Mouse (Mus musculus) kidney, adult 11 months (tissue): ENCODE measurements around the gene Zfp821.

Source experiments
- DNase-seq: peaks from one replicate; pipeline ENCODE4 v3.0.0; 2022

Gene Zfp821

DNA sequence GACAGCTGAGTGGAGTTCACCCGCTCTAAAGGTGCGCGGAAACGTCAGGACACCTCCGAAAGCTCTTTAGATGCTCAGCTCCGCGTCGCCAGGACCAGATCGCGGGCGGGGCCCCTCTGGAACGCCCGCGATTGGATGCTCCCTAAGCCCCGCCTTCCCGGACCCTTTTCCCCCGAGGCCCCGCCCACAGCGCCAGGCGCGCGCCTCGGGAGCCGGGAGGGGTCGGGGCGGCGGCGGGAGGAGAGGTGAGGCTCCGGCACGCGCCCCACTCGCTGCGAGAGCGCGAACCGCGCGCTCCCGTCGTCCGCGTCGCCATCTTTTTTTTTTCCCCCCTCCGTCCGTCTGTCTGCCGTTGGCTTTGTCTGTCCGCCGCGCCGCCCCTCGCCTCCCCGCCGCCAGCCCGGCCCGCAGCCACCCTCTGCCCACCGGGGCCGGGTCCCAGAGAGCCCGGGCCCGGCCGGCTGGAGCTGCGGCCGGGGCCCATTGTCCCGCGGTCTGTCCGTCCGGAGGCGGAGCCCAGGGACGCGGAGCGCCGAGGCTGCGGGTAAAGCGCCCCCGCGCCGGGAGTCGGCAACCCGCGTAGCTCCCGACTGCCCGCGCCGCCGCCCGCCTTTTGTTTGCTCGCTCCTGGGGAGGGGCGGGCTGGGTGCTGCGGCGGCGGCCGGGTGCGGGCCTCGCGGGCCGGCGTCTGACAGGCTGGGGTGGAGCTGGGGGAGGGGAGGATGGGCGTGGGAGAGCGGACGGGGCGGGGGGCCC is at the start of gene Zfp821:
TSS of gene Zfp821 (plus strand) at position 227 of the 756 bp plus-strand sequence.
- peak; percentile 92 for DNase-seq

DNA sequence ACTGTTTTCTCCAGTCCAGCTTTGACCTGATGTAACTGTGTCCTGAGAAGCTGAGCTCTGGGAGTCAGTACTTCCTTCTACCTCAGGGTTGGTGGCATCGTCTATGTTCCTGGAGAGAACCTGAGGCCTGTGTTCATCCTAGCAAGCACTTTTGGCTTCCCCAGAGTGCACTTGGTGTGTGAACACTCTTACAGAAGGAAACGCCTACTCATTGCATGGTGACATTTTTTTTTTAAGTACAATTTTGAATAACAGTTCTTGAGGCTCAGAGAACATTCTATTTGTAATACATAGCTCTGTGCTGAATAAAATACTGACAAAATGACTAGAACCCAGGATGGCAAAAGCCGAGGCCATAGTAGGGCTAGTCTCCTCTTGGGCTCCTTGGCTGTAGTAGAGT is 48.5 kb upstream of the Zfp821 start:
- DNase-seq: no peak

DNA sequence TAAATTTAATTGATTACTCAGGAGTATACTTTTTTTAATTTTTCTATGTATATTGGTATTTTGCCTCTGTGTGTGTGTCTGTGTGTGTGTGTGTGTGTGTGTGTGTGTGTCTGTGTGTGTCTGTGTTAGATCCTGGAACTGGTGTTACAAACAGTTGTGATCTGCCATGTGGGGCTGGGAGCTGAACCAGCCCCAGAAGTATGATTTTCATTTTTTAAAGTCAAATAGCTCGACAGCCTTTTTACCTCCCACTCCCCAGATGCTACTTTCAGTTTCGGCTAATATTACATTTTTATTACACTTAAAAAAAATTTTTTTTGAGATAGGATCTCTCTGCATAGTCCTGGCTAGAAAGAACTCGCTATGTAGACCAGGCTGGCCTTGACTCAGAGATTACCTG is 43.0 kb upstream of the Zfp821 start:
- no peak for DNase-seq

DNA sequence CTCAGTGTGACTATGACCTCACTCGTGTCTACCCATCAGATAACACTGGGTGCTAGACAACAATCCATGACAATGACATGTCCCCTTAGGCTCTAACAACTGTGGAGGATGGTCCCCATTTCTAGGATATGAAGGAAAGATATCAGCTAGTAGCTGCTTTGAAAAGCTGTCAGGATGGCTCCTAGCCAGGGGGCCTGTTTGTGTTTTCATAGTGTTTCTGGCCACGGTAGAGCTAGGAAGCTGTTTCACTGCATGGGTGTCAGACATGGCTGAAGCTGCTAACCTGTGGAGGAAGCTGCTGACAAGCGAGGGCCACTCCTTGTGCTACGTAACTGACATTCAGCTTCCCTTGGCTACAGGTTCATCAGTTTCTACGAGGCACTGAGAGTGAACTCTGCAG is 38.7 kb upstream of the Zfp821 start:
- no peak for DNase-seq

DNA sequence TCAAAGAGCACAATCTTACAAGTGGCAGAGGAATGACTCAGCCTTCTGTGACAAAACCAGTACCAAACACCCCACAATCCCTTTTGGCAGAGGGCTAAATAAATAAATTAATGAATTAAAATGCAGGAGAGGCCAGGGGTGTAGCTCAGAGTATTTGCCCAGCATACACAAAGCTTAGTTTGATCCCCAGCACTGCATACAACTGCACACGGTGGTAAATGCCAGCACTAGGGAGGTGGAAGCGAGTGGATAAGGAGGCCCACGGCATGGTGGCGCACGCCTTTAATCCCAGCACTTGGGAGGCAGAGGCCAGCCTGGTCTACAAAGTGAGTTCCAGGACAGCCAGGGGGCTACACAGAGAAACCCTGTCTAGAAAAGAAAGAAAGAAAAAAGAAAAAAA is 32.7 kb upstream of the Zfp821 start:
- no peak for DNase-seq

DNA sequence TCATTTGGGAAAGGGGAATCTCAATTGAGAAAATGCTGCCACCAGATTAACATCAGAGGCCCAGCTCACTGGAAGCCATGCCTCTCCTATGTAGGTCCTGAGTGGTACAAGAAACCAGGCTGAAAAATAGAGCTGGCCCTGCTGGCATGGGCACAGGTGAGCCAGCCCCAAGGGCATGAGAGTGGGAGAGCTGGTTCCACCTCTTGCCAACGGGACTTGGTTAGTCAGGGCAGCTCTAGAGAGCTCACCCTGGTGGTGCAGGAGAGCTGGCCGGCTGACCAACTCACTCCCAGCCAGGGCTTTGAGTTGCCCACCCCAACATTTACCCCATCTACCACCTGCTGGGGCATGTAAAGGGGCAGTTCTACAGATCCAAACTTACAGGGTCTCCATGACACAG is 31.8 kb upstream of the Zfp821 start:
- peak; percentile 48 for DNase-seq

DNA sequence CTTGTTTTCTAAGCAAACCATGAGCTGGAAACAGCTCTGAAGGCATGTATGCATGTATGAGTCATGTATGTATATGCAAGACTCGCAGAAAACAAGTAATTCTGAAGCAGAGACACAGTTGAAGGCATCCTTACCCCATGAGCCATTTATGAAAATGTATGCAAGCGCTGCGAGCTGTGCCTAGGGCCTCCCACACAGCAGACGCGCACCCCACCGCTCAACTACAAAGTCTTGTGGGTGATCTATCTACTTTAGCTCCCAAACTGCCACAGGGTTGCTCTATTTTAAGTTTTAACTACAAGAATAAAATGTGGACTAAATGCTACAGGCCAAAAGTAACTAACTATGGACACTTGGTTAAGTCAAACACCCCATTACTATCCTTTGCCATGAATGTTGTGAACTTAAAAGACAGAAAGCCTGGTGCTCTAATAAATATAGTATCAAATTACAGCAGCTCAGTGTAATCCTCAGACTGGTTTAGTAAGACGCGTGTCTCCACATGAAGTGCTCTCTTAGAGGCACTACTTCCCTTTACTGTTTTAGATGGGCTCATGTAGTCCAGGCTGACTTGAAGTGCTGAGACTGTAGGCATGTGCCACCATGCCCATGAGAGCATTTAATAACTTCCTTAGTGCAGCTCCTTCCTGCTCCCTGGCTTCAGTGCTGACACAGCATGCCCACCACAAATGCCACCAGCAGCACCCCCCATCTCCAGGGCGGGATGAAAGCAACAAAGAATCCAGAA is 29.3 kb upstream of the Zfp821 start:
- no peak for DNase-seq

DNA sequence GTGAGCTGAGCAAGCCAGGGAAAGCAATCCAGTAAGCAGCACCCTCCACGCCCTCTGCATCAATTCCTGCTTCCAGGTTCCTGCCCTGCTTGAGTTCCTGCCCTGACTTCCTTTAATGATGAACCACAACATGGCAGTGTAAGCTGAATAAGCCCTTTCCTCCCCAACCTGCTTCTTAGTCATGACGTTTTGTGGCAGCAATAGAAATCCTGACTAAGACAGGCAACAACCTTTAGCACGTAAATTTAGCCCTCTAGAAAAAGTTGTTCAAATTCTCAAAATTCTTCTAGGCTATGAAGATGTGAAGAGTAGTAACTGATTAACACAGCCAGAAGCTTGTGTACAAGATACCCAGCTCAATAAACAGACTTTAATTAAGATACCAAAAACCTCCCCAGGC is 23.8 kb upstream of the Zfp821 start:
- peak; percentile 19 for DNase-seq

DNA sequence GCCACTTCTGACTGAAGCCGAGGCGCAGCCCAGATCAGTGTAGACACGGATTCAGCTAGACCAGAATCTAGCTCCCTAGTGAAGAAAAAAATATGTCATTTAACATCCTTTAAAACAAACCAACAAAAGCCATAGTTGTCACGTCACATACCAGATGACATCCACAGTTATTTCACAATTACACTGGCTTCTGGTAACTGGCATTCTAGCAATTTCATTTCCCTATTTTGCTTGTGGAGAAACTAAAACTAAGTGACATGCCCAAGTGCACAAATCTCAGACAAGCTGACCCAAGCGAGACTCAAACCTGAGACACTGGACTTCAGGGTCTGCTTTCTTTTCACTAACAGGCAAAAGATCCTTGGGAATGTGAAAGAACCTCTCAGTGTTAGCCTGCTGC is 23.2 kb upstream of the Zfp821 start:
- no peak for DNase-seq

DNA sequence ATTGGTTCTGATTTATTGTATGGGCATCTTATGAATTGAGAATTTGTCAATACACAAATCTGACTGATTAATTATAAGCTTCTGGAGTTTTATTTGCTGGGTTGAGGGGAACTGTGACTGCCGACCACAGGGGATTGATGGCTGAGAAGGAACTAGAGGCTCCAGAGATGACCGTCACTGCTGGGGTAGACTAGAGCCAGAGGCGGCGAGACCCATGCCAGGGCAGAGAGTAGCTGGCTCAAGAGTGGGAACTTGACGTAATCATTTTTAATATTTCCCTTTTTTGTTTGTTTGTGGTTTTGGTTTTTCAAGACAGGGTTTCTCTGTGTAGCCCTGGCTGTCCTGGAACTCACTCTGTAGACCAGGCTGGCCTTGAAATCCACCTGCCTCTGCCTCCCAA is 18.1 kb upstream of the Zfp821 start:
- no peak for DNase-seq

DNA sequence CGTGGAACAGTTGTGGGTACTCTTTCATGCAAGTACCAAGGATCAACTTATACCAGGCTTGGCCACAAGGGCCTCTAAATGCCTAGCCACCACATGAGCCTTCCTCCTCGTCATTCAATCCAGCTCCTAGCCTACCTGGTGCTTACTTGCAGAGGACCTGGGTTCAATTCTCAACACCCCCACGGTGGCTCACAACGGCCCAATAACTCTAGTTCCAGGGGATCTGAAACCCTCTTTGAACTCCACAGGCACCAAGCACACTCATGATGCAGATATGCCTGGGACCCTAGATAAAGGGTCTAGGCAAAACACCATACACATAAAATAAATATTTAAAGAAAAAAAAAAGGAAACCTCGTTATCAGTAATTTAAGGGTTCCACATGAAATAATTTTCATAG is 13.6 kb upstream of the Zfp821 start:
- no peak for DNase-seq

DNA sequence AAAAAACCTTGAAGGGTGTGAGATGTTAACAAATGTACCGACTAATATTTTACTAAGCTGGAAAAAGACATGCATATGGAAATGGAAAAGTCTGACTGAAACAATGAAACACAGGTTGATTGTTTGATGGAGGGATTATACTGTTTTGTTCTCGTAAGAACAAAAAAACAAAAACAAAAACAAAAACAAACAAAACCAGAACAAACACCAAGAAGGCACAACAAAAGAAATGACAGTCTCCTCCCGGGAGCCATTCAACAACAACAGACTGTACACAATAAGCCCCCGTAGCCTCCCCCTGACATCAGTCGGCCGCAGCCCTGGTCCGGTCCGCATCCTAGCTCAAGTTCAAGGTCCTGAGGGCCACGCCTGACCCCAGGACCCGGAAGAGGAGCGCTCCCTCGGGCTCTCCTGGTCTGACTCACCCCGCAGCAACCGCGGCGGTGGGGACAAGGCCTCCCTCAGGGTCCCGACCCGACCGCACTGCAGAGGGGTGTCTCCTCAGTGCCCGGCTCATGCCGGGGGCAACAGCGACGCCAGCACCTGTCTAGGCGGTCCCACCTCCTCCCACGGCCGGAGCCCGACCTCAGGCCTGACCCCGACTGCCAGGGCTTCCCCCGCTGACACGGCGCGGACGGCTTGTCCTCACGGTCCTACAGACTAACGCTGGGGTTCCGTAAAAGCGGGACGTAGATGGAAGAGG is 12.8 kb upstream of the Zfp821 start:
- no peak for DNase-seq

DNA sequence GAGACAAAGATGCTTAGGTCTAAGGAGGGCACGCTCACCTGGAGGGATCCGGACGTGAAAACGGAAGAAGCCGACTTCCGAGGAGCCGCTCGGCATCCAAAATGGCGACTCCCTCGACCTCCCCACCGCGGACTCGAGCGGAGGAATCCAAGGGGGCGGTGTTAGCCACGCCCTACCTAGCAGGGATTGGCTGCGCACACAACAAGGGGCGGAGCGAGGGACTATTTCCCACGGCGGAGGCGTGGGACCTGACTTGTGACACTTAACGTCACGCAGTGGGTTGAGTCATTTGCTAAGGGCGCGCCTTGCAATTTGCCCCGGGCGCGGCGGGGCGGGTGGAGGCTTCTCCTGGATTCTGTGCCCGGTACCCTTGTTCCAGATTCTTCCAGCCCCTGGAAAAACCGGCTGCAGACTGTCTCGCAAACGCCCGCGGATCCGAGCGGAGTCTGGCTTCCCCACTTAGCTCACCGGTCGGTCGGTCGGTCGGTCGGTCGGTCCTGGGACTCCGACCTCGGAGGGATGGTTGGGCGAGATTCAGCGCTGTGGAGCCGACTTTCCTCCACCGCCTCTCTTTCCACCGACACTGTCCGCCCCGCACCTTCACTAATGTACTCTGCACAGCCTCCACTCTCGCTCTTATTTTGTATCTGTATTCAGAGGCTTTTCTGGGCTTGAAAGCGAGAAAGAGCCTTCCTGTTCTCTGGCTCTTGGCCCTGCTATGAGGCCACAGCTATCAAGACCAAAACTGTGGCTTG is 12.0 kb upstream of the Zfp821 start, which contains the start of gene Ist1:
TSS of gene Ist1 (minus strand) at position 115 of the 755 bp plus-strand sequence.
- peak; percentile 97 for DNase-seq

DNA sequence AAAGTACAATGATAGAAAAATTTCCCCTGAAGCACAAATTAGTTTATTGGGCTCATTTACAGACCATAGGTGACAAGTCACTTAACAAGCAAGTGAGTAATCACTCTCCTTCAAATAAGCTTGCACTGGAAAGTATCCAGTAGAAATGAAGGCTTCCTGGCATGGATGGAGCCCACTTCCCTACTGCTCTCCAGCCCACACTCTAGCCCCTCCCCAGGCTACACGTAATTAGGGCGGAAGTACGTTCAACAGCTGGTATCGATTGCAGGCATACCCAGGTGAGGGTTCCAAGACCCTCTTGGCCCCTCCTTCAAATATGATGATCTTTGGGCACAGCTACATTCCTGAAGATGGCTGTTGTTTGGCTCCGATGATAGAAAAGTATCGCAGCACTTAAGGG is 11.2 kb upstream of the Zfp821 start:
- DNase-seq: no peak

DNA sequence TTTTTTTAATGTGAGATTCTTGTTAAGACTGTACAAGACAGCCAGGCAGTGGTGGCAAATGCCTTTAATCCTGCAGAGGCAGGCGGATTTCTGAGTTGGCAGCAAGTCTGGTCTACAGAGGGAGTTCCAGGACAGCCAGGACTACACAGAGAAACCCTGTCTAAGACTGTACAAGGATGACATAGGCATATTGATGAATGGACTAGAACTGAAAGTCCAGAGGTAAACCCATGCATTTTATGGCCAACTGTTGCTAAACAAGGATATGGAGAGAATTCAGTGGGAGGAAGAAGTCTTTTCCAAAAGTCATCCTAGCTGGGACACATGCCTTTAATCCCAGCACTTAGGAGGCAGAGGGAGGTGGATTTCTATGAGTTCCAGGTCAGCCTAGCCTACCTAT is 7.6 kb upstream of the Zfp821 start:
- DNase-seq: no peak

DNA sequence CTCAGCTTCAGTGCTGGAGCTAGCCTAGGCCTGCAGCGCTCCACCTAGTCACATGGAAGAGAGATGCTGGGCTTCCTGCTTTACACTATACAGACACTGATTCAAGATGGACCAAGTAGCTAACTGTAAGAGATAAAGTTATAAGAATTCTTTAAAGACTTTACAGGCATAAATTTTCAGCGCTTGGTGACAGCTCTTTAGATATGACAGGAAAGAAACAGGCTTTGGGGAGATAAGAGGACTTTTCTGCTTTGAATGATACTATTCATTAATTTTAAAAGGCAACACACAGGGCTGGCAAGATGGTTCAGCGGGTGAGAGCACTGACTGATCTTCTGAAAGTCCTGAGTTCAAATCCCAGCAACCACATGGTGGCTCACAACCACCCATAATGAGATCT is 6.9 kb upstream of the Zfp821 start:
- DNase-seq: no peak

DNA sequence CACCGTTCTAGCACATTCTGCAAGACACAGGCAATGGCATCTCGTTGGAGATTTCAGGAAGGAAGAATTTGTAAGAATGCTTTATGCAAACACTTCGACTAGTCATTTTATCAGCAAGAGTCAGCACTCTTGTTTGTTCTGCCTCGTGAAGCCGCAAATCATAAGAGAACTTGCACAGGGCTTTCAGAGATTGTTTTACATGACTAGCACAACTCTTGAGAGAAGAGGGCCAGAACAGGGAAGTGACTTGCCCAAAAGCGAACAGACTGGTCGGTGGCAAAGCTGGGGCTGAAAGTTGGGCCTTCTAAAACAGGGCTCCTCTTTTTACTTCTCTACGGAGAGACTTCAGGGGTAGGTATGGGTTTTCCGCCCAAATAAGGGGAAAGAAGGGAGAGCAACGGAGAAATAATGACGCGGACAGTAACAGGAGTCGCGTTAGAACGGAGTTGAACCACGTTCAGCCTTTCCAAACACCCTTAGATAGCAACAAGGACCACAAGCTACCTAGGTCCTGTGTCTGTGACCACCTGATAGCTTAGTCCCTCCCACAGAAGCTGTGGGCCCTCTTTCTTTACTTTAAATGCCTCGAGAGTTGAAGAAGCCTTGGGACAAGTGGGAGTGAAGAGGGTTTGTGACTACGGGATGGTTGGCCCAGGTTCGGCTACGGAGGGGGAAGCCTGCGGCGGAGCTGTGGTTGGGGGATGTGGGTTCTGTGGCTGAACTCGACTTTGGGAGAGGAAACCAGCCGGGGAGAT is 604 bp upstream of the Zfp821 start:
- no peak for DNase-seq

DNA sequence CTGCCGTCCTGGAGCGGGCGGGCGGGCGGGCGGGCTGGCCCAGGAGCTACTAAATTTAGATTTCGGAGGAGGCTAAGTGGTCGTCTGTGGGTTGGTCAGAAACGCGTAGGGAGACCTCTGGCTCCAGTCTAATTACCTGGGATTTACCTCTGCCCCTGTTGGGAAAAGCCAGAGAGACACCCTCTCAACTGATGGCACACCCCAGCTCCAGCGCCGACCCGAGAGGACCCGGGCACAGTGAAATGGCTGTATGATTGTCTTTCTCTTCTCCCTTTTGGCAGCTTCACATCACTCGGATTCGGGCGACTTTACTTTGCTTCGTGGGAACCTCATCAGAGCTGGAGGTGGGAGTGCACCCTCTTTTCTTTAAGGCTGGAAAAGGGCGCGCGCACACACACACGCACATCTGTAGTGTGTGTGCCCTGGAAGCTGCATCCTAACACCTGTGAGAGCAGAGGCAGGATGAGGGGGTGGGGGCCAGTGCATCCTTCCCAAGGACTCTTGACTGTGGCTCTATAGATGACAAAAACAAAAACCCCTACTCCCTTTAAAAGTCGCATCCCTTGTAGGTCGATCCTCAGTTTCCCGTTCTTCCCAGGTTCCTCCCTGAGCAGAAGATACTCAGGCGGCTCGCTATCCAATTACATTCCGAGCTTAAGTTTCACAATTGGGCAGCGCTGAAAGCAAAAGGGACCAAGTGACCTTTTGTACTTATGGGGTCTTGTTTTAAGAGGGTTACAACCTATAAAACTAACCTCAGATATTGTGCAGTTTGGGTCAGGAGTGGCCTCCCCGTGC is 929 bp downstream of the Zfp821 start:
- DNase-seq: peak; percentile 33

DNA sequence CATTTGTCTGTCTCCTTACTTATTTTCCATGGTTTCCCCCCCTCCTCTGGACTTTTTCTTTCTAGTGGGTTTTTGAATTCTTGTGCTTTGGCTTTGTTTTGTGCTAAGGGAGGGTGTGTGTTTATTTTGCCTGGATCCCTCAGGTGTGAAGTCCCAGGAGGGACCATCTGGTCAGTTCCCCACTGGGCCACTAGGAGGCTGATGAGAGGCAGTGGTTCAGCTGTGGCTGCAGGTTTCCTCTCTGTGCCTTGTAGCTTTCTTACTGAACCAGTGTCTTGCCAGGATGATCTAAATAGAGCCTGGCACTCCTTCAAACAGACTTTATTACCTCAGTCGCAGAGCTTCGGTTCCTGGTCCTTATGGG is 1.5 kb downstream of the Zfp821 start:
- peak; percentile 81 for DNase-seq

DNA sequence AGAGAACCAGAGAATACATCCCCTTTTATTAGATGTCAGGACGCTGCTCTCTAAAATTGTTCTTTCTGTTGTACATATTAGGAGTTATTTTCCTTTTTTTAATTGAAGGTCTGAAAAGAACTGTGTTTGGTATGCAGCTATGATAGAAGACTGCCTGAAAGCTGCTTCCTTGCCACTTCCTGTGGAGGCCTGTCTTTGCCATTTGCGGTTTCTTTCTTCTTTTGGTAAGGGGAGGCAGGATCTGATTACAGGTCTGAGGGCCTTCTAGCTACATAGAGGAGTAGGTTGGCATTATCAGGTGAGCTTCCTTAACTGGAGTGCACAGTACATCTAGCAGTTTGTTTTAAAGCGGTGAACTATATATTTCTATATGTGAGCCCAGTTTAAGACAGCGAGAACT is 2.6 kb downstream of the Zfp821 start:
- DNase-seq: no peak

DNA sequence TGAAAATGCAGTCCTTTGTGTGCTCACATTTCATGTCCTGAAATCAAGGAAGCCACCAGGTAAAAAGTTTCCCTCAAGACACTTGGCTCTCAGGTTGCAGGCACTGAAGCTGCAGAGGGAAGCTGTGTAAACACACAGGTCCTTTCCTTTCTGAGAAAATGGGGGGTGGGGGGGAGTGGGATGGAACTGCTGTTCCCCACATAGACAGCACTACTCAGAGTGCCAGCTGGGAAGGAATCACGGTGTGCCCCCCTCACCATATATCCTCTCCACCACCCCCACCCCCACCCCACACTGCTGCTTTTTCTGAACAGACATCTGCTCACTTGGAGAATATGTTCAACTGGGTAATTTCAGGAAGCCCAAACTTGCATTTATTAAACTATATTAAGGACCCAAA is 7.2 kb downstream of the Zfp821 start:
- DNase-seq: no peak

DNA sequence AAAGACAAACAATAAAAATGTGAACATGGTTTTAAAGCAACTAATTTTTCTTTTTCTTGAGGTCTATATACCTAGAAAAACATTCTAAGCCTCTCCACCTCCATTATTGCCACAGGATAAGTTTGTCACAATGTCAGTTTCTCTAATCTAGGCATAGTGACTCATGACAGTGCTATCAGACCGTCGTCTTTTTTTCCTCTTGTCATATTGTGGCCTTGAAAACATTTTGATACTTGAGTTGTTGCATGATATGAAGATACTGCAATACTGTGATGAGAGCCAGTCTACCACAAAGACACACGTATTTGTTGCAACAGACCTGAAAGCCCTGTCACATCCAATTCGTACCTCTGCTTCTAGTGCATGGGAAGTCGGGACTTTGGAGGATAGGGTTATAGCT is 9.6 kb downstream of the Zfp821 start:
- DNase-seq: no peak
